Mouse (Mus musculus) retina, embryonic 14.5 days (tissue): Measurements from ENCODE around the gene Hsbp1.
"Not testable (repeated sequence)": the region's sequence is repeated elsewhere in the genome, so short reads cannot be mapped to it uniquely, and the experiment has no call there.

ENCODE experiments used
- DNase-seq: peaks from one replicate; pipeline ENCODE4 v3.0.0-alpha.2; 2015; ENCODE audit warnings: low spot score

Hsbp1 gene

DNA sequence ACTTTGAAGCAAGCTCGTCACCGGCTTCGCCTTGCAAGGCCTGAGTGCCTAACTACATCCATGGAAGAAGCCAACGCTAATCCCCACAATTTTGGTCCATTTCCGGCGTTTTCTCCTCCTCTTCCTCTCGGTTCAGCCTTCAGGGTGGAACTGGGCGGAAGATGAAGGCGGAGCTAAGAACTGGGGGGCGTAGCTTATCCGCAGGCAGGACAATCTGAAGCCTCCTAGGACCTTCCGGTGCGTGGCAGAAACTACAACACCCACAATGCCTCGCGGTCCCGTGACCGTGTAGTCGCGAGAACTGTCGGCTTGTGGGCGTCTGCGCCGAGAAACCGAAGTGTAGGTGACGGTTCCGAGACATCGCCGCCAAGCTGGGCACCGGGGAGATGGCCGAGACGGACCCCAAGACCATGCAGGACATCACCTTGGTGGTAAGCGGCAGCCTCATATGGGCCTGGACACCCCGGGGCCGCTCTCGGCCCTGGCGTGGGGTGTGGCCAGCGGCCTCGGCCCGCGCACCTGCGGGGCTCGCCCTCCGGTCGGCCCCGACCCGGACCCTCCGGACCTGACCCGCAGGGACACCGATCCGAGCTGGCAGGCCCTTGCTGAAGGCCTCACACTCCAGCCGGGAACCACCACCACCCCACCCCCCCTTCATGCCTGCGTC is at the start of gene Hsbp1:
Gene Hsbp1 (plus strand): TSS at position 299 of the 667 bp plus-strand sequence.
- DNase-seq, result peak; percentile 98

DNA sequence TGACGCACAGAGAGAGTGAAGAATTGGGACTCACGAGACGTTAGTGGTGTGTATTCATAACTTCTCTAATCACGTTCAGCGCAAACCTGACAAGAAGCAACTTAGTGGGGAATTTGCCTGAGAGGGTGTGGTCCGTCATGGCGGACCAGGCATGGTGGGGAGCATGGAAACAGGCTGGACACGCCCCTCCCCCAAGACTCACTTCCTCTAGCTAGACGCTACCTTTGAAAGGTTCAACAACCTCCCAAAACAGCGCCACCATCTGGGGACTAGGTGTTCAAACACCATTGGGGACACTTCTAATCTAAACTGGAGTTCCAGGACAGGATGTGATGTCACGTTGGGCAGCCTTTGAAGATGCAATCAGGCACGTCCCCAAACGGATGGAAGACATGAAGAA is 48.8 kb upstream of the Hsbp1 start:
- peak; percentile 4 for DNase-seq

DNA sequence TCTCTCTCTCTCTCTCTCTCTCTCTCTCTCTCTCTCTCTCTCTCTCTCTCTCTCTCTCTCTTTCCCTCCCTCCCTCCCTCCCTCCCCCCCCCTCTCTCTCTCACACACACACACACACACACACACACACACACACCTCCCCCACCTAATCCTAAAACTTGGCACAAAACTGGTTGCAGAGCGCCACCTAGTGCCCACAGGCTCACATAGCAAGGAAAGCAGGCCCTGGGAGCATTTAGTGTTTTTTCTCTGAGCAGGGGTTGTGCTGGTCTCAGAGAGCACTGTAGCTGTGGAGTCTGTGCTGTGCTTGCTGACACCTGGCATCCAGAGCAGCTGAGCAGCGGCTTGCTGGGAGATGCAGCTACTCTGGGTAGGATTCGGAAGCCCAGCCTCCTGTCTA is 46.5 kb upstream of the Hsbp1 start:
- DNase-seq, result peak; percentile 55

DNA sequence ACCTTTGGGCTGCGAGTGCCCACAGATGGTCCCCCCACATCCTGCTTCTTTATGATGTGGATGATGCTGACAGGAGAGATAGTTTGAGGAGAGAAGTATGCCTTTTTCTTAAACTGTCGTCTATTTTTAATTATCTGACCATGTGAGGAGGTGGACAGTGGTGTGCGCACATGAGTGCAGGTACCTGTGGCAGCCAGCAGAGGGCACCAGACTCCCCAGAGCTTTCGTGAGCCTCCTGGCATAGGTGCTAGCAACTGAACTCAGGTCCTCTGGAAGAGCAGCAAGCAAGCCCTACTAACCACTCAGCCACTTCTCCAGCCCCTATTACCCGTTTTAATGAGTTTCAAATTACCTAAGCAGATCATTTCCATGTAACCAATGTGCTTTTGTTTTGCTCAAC is 44.0 kb upstream of the Hsbp1 start:
- DNase-seq, result no peak

DNA sequence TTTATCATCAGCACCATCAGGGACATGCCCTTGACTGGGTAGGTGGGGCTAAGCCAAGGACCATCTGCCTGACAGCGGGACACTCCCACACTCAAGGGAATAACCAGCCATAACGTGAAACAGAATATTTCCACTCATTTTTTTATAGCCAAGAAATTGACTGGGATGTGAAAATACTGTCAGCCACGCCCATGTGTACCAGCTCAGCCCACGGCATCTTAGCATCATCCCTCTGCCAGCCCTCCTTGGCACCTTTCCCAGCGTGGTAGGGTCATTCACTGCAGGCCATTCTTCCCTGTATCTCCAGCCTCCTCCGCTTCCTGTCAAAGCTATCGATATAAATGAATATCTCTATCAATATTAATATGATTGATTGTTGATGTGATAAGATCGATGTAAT is 40.1 kb upstream of the Hsbp1 start:
- no peak for DNase-seq

DNA sequence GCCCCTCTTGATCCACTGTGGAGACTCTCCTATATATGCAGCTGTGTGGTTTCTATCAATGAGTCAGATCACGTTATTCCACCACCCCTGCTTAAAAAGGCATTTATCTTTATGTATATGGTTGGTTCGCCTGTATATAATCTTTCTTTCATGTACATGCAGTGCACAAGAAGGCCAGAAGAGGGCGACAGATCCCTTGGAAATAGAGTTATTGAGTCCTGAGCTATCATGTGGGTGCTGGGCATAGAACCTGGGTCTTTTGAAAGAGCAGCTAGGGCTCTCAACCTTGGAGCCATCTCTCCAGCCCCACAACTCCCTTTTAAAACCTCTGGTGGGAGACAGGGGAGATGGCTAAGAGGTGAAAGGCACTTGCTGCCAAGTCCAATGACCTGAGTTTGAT is 32.9 kb upstream of the Hsbp1 start:
- peak; percentile 42 for DNase-seq

DNA sequence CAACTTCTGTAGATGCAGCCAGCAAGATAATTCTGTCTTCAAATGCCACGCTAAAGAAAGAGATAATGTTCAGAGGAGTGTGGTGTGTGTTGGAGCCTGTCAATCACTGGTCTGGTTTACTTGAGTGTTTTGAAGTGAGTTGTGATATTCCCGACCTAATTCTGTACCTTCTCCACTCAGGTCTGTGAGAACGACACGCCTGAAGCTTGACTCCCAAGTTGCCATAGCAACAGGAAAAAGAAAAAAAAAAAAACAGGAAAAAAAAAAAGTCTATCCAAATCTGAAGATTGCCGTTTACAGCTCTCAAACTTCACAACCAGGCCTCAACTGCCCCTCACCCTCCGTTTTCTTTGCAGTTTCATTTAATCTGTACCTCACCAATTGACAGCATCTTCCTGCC is 21.1 kb upstream of the Hsbp1 start:
- DNase-seq, result no peak

DNA sequence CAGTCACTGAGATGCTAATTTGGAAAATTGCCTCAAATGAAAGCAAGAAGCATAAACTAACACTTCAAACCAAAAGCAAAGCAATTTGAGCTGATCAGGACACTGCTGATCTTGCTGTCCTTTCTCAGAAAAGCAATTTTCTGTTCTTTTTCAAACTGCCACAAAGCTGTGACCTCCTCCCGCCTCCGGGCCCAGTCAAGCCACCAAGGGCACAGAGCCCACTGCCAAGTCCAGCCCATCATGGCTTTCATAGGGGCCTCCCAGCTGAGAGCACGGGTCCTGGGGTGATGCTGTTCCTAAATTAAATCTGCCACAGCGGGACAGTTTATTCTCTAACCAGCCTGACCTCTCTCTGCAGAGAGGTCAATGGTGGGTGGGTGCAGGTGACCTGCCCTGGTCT is 4.7 kb upstream of the Hsbp1 start:
- no peak for DNase-seq

DNA sequence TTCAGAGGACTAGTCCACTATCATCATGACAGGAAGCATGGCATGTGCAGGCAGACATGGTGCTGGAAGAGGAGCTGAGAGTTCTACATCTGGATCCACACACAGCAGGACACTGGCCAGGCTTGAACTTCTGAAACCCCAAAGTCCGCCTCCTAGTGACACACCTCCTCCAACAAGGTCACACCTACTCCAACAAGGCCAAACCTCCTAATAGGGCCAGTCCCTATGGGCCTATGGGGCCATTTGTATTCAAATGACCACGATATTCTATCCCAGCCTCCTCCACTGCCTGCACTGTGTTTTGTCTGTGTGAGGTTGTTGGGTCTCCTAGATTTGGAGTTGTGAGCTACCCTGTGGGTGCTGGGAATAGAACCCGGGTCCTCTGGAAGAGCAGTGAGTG is 682 bp upstream of the Hsbp1 start:
- no peak for DNase-seq

DNA sequence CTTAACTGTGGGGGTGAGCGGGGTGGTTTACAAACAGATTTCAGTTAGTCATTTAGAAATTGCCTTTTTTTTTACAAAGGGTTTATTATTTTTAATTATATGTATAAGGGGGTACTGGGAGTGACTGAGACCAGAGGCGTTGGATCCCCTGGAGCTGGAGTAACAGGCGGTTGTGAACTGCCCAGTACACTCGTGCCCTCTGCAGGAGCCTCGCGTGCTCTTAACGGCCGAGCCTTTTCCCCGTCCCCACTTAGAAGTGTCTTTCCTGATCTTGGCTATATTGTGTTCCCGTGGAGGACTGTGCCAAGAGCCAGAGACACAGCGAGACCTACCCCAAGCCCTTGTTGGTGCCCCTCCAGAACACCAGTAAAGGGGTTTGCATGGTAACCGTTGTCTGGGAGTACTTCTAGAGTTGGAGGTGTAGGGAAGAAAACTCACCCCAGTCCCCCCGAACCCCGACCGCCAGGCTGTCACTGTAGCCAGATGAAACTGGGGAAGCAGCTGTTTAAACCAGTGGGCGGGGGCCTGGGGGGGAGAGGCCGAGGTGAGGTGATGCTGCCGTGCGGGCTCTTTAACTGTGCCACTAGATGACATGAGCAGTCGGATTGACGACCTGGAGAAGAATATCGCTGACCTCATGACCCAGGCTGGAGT is 868 bp downstream of the Hsbp1 start:
- peak; percentile 10 for DNase-seq

DNA sequence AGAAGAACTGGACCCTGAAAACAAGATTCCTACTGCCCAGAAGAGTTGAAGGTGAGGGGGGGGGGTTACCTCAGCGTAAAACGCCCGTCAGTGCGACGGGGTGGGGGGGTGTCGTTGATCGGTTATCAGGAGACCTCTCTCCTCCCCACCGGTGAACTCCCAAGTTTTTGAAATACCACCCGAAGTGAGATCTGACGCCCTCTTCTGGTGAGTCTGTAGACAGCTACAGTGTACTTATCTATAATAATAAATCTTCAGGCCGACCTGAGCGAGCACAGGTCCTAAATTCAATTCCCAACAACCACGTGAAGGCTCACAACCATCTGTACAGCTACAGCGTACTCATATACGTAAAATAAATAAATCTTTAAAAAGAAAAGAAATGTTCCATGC is 1.4 kb downstream of the Hsbp1 start:
- DNase-seq, result no peak

DNA sequence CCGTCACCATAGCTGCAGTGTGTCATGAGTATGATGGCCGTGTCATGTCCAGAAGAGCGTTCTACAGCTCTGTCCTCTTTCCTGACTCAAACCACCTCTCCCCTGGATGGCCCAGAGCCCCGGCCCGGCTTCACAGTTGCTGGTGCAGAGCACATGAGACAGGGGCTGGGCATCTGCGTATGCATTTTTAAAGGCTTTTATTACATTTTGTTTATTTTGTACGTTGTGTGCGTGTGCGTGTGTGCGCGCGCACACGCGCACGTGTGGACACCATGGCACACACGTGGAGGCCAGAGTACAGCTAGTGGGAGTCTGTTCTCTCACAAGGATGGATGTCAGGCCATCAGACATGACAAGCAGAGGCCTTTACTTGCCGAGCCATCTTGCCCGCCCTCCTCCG is 7.4 kb downstream of the Hsbp1 start:
- no peak for DNase-seq

DNA sequence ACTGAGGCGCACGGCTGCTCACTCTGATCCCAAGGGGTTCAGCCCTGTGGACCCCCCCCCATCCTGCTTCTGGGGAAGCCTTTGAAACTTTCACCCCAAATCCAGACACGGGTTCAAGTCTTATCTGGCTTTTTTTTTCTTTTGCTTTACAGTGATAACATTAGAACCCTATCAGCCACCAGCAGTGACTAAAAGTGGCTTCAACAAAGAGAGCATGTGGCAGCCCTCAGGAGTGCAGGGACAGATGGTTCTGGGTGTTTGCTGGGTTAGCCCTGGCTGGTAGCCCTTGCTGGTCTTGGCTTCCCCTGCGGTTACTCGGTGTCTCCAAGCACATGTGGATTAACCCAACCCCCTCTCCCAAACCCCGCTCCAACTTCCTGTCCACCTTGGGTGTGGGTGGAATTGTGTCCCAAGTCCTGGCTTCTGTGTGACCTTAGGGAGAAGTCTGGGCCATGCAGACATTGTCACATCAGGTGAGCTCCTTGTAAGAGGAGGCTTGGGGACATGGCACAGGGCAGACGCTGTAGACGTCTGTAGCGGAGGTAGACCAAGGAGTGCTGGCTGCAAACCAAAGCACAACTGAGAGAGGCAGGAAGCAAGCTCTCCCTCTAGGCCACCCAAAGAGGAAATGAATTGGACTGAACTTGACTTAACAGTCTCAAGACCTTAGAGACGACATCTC is 8.8 kb downstream of the Hsbp1 start:
- no peak for DNase-seq

DNA sequence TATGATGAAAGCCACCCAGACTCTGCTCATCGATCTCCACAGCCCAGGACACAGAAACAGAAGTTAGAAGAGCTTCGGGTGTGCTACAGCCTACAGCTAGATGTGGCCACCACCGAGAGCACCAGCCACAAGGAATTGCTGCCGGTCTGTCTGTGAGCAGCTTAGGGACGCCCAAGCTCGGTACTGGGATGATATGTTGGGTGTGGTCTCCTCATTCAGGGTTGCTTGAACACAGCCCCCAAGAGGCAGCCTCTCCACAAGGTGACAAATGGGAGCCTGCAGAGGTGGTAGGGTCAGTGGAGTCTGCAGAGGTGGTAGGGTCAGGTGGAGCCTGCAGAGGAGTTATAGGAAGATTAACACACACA is 9.4 kb downstream of the Hsbp1 start:
- DNase-seq, result no peak

DNA sequence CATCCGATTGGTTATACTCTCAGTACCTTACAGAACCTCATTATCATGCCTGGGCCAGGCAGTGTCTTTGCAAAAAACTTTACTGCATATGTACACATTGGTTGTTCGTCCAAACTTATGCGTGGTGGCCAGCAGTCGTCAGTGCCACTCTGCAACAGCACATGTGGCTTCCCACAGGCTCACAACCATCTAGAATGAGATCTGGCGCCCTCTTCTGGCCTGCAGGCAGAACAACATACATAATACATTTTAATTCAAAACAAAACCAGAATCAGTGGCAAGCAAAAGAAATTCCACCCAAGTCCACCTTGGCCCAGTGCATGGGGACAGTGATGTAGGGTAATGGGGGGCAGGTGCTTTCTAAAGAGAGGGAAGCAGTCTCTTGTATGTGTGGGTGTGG is 12.3 kb downstream of the Hsbp1 start:
- DNase-seq, result not testable (repeated sequence)

DNA sequence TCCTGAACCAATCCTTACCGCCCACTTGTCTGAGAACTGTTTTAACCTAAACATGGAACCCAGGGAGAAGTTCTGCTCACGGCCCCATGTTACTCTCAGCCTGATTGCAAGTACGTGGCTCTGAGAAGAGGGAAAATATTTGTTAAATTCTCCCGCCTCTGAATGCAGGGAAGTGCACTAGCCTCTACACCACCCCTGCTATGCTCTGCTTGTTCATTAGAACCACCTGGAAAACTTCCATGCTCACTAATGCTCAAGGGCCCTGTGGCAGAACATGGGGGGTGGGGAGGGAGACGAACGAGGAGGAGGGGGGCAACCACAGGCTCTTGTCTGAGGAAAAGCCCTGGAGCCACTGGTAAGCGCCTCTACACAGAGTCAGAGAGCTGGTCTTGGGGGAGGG is 13.9 kb downstream of the Hsbp1 start:
- DNase-seq, result no peak

DNA sequence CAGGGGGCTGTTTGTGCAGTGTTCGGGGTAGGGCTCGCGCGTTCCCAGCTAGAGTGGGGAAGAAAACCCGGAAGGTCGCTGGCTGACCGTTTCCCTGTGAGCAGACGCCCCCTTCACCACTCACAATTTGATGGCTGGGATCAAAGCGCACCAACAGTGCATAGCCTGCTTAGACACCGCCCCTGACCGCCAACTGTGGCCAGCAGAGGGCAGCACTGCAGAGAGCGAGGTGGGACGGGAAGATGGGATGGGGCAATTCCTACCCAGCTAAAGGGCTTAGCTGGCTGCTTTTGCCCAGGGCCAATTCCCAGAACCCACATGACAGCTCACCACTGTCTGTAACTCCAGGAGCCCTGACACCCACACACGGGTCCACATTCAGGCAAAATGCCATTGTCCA is 14.5 kb downstream of the Hsbp1 start:
- peak; percentile 57 for DNase-seq

DNA sequence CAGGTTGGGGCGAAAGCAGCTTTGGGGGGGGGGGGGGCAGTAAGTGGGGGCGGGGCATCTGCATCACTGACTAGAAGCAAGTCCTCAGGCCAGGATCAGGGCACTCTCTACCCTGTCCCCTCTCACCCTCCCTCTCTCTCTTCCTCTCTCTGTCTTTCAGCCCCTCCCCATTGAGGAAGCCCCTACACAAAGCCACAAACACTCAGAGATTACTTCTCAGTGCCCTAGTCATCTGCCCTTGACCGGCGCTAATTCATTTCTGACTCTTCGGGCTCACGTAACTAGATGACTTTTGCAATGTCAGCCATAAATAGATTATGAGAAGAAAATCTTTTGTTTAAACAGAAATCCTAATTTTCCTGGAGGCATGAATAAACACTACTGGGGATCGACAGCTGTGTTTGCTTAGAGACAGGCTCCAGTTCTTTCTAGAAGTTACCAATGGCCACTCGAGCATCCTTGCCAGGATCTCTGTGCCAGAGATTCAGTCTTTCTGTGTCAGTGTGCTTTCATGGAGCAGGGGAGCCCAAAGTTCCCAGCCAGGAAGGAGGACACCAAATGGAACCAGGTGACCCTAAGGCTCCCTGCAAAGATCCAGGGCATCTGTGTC is 16.5 kb downstream of the Hsbp1 start:
- no peak for DNase-seq

DNA sequence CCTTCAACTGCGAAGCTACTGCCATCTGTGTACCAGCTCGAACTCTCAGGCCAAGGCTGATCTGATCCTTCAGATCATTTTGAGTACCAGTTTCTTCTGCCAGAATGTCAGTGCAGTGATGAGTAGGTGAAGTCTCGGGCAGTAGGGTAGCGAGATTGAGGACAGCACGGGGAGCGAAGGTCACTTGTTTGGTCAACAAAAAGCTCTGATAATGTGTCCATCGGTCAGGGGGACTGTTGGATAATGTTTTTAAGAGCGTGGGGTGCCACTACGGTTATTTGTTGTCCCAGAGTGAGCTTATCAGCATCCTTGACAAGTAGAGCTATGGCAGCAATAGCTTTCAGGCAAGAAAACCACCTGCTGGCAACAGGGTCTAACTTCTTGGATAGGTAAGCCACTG is 30.4 kb downstream of the Hsbp1 start:
- DNase-seq, result not testable (repeated sequence)

DNA sequence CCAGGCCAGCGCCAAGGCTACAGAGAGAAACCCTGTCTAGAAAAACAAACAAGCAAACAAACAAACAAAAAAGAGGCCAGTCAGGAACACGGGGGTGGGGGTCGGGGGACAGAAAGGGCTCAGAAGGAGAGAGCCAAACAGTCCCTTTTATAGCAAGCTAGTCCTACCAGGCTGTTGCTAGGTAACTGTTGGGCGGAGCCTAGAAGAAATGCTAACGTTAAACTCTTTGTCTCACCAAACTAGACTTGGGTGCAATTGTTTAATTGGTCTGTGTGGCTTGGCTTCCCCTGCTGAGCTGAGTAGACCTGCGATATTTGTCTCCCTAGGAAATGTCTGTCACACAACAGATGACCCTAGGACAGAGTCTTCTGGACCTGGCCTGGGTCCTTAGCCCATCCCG is 34.2 kb downstream of the Hsbp1 start:
- DNase-seq, result no peak

DNA sequence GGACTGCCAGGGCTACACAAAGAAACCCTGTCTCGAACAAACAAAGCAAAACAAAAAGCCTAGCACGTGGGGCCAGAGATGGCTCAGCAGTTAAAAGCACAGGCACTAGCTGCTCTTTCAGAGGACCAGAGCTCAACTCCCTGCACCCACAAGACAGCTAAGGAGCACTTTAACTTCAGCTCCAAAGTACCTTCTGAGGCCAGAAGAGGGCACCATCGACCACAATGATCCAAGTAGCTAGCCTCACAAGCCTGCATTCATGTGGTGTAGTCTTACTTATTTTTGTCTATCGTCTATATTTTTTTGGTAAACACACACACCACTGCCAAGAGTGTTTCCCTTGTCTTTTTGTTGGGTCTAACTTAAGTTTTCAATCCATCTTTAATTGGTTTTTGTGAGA is 36.3 kb downstream of the Hsbp1 start:
- peak; percentile 54 for DNase-seq

DNA sequence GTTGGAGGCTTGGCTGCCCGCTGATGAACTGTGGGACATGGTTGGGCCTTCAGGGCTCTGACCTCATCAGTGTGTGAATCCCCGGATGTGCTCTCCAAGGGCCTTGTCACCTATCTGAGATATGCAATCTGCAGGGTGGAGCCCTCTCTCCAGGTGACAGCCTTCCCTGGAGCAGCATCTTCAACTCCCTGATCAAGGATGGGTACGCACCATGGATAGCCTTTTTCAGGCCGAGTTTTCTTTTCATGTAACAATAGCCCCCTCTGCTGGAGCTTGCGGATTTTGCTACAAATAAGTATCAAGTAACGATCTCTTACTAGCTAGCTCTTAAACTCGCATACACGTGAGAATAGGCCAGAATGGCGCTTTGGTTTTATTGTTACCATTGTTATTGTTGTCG is 40.2 kb downstream of the Hsbp1 start:
- DNase-seq, result peak; percentile 87

DNA sequence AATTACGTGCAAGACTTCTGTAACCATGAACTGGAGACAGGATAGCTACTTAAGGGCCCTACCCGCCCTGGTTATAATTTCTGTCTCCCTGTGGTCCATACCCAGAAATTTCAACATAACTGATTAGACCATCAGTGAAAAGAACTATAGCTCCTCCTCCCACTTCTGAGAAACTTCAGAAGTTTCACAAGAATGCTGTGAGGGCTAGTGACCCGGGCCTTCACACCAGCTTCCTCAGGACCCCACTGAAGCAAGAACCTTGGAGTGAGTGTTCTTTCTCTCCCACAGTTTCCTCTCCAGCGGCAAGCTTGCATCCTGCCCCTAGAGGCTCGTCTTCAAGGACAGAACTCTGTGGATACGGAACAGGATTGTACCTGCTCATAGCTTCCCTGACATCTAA is 41.6 kb downstream of the Hsbp1 start:
- DNase-seq, result no peak
